In the genomic region with DNA sequence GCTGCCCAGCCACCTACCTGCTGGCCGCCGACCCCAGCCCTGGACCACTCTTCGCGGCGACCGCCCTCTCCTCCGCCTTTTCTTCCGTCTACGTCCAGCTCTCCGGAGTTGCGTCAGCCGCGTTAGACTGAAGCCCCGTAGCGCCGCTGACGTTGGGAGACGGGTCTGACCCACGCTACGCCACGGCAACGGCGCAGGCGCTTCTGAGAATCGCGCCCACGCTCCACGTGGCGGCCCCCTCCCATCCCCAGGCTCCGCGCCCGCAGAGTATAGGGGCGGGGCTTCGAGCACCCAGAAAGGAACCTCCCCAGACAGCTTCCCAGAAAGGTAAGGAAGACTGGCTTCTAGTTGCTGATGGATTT, we compare ENCODE assay signal across 8 mouse cellular contexts. TPM values are rescaled to one million over a fixed set of nuclear protein-coding genes. Genes with fewer than 3 reads are reported as not detected.
A peak's percentile ranks its signal among the peaks of the same experiment; 100 is the strongest.
DNase-seq lines count a peak whose midpoint lies in the region; ATAC-seq and TF ChIP-seq lines count a peak whose summit lies in the region.

A gene (minus strand): TSS at position 171 of the 362 bp plus-strand sequence.

- TF ChIP-seq EP300 in liver, embryonic 14.5 days (IDR thresholded peaks at IDR 0.05; ENCODE audit: low read depth): no peak; the same call in 1 of the 2 replicates
- no peak for TF ChIP-seq EP300 in stomach, postnatal 0 days (optimal IDR thresholded peaks at IDR 0.05)

- H3K9ac ChIP-seq in heart, embryonic 15.5 days: peak within 1 kb of the TSS; percentile 77
- H3K9ac ChIP-seq in liver, embryonic 14.5 days (replicated peaks): peak within 1 kb of the TSS; percentile 55
- H3K9ac ChIP-seq in neural tube, embryonic 11.5 days (ENCODE audit: low read length): peak within 1 kb of the TSS; percentile 83
- peak within 1 kb of the TSS; percentile 73 for H3K9ac ChIP-seq in stomach, postnatal 0 days (ENCODE audit: low read length)

- peaks cover 24% of the 10 kb centered on the region for H3K4me1 ChIP-seq in forebrain, embryonic 10.5 days
- H3K4me1 ChIP-seq in heart, embryonic 15.5 days (replicated peaks): peaks cover 17% of the 10 kb centered on the region
- peaks cover 8 to 17% of the 10 kb centered on the region in 2 experiments for H3K4me1 ChIP-seq in liver, embryonic 14.5 days (replicated peaks; ENCODE audit: control insufficient read depth in 2 of 2, insufficient read depth in 2 of 2, low read length in 1 of 2)
- H3K4me1 ChIP-seq in neural tube, embryonic 11.5 days (ENCODE audit: control insufficient read depth, insufficient read depth, low read length): peaks cover 12% of the 10 kb centered on the region
- no peaks in the 10 kb centered on the region; the same call in 1 of the 2 replicates for H3K4me1 ChIP-seq in stomach, postnatal 0 days (replicated peaks; ENCODE audit: control insufficient read depth, insufficient read depth)

- peak; percentile 93 to 96 for DNase-seq in CD8-positive naive resting alpha-beta T cell, adult 2 months (ENCODE audit: low read depth in 2 of 2, low spot score in 2 of 2)
- DNase-seq in c-Kit-positive CD71-negative TER-119-negative erythroid progenitor cells, embryonic 14.5 days (ENCODE audit: low read depth): peak; percentile 93
- peak; percentile 94 for DNase-seq in forebrain, embryonic 10.5 days (ENCODE audit: extremely low spot score, low spot score)
- DNase-seq in kidney, postnatal 25 days: peak; percentile 88
- DNase-seq in liver, embryonic 14.5 days (ENCODE audit: low read depth in 3 of 3, low spot score in 3 of 3): peak; percentile 74 to 80 (median 76)
- peak; percentile 98 for DNase-seq in neural tube, embryonic 11.5 days (ENCODE audit: low spot score)
- DNase-seq in stomach, postnatal 0 days (ENCODE audit: low spot score): peak; percentile 96

- ATAC-seq in heart, embryonic 15.5 days (replicated peaks; ENCODE audit: insufficient number of reproducible peaks, insufficient read depth, low FRiP score, low read depth): peak; percentile 93
- peak; percentile 86 for ATAC-seq in liver, embryonic 14.5 days (ENCODE audit: insufficient read depth)
- peak; percentile 96 for ATAC-seq in neural tube, embryonic 11.5 days (ENCODE audit: insufficient read depth, low FRiP score, low TSS enrichment)
- peak; percentile 96 for ATAC-seq in stomach, postnatal 0 days (ENCODE audit: low FRiP score, low TSS enrichment)

- H3K36me3 ChIP-seq in forebrain, embryonic 10.5 days (replicated peaks): peaks cover 28% of the 10 kb centered on the region
- no peaks in the 10 kb centered on the region for H3K36me3 ChIP-seq in heart, embryonic 15.5 days
- H3K36me3 ChIP-seq in liver, embryonic 14.5 days (replicated peaks; ENCODE audit: control insufficient read depth, insufficient read depth, low read depth): peaks cover 4% of the 10 kb centered on the region
- H3K36me3 ChIP-seq in neural tube, embryonic 11.5 days (ENCODE audit: control insufficient read depth, insufficient read depth, low read length): no peaks in the 10 kb centered on the region
- H3K36me3 ChIP-seq in stomach, postnatal 0 days (ENCODE audit: control insufficient read depth, insufficient read depth, low read length): no peaks in the 10 kb centered on the region

- peak within 1 kb of the TSS; percentile 77 for H3K4me3 ChIP-seq in forebrain, embryonic 10.5 days
- peak within 1 kb of the TSS; percentile 89 for H3K4me3 ChIP-seq in heart, embryonic 15.5 days
- H3K4me3 ChIP-seq in liver, embryonic 14.5 days (ENCODE audit: insufficient read depth in 1 of 2, low read depth in 2 of 2, low read length in 2 of 2): peak within 1 kb of the TSS; percentile 67 to 84
- peak within 1 kb of the TSS; percentile 79 for H3K4me3 ChIP-seq in neural tube, embryonic 11.5 days (ENCODE audit: low read depth, low read length)
- H3K4me3 ChIP-seq in stomach, postnatal 0 days (ENCODE audit: low read depth, low read length): peak within 1 kb of the TSS; percentile 78

- H3K27me3 ChIP-seq in forebrain, embryonic 10.5 days (ENCODE audit: poor library complexity, severe bottlenecking): no peaks in the 10 kb centered on the region
- H3K27me3 ChIP-seq in heart, embryonic 15.5 days: no peaks in the 10 kb centered on the region
- H3K27me3 ChIP-seq in liver, embryonic 14.5 days (ENCODE audit: control insufficient read depth, insufficient read depth, low read length): no peaks in the 10 kb centered on the region
- H3K27me3 ChIP-seq in neural tube, embryonic 11.5 days (ENCODE audit: control insufficient read depth, insufficient read depth, low read length): no peaks in the 10 kb centered on the region
- H3K27me3 ChIP-seq in stomach, postnatal 0 days (ENCODE audit: control insufficient read depth, insufficient read depth, low read length): no peaks in the 10 kb centered on the region

- no peaks in the 10 kb centered on the region for H3K9me3 ChIP-seq in forebrain, embryonic 10.5 days
- no peaks in the 10 kb centered on the region for H3K9me3 ChIP-seq in heart, embryonic 15.5 days (replicated peaks)
- no peaks in the 10 kb centered on the region for H3K9me3 ChIP-seq in liver, embryonic 14.5 days (ENCODE audit: control insufficient read depth, low read length)
- no peaks in the 10 kb centered on the region for H3K9me3 ChIP-seq in neural tube, embryonic 11.5 days (ENCODE audit: control insufficient read depth, low read length)
- H3K9me3 ChIP-seq in stomach, postnatal 0 days (ENCODE audit: control insufficient read depth, low read length): no peaks in the 10 kb centered on the region

- H3K4me2 ChIP-seq in heart, embryonic 15.5 days: peak within 1 kb of the TSS; percentile 89
- H3K4me2 ChIP-seq in liver, embryonic 14.5 days (ENCODE audit: low read depth): peak within 1 kb of the TSS; percentile 99
- H3K4me2 ChIP-seq in neural tube, embryonic 11.5 days (ENCODE audit: low read depth): peak within 1 kb of the TSS; percentile 83
- H3K4me2 ChIP-seq in stomach, postnatal 0 days (replicated peaks; ENCODE audit: low read depth): peak within 1 kb of the TSS; percentile 81

- TF ChIP-seq CTCF in liver, embryonic 14.5 days (IDR thresholded peaks at IDR 0.05; ENCODE audit: low read depth): no peak
- peak; percentile 33; the same call in 1 of the 2 replicates for TF ChIP-seq CTCF in stomach, postnatal 0 days (IDR thresholded peaks at IDR 0.05; ENCODE audit: low read depth)

- H3K27ac ChIP-seq in forebrain, embryonic 10.5 days: peak within 1 kb of the TSS; percentile 91
- H3K27ac ChIP-seq in heart, embryonic 15.5 days: peak within 1 kb of the TSS; percentile 81
- peak within 1 kb of the TSS; percentile 42 for H3K27ac ChIP-seq in liver, embryonic 14.5 days
- H3K27ac ChIP-seq in neural tube, embryonic 11.5 days (ENCODE audit: low read depth, low read length): 0 out of 2 replicates have a peak within 1 kb of the TSS, but pooled peaks have one; percentile 29
- H3K27ac ChIP-seq in stomach, postnatal 0 days (replicated peaks): peak within 1 kb of the TSS; percentile 61

- under 1% methylated on average over 34 of the region's 34 CpGs for WGBS in forebrain, embryonic 10.5 days
- under 1% methylated on average over 34 of the region's 34 CpGs for WGBS in heart, embryonic 15.5 days
- 1% methylated on average over 34 of the region's 34 CpGs for WGBS in liver, embryonic 14.5 days (ENCODE audit: insufficient replicate concordance)
- under 1% methylated on average over 34 of the region's 34 CpGs for WGBS in neural tube, embryonic 11.5 days
- WGBS in stomach, postnatal 0 days: under 1% methylated on average over 30 of the region's 34 CpGs

RNA-seq across cellular contexts. Expression of the gene that starts here (rescaled TPM):
- 114 and 115 TPM in 2 replicates for polyA plus RNA-seq in forebrain, embryonic 10.5 days (2016; fragmentation: Nextera tagmentation; extraction: Ambion mirVana)
- polyA plus RNA-seq in heart, embryonic 15.5 days (2015; fragmentation: Nextera tagmentation; extraction: Ambion mirVana): 41.3 and 55.2 TPM in 2 replicates
- polyA plus RNA-seq in liver, embryonic 14.5 days (2012; rRNA removed): 20.5 and 26.7 TPM in 2 replicates
- polyA plus RNA-seq in liver, embryonic 14.5 days (2014; fragmentation: Nextera tagmentation; extraction: Ambion mirVana): 25.6 and 30.8 TPM in 2 replicates
- 73.8 and 78.2 TPM in 2 replicates for polyA plus RNA-seq in neural tube, embryonic 11.5 days (2014; fragmentation: Nextera tagmentation; extraction: Ambion mirVana)
- polyA plus RNA-seq in stomach, postnatal 0 days (2015; fragmentation: Nextera tagmentation; extraction: Ambion mirVana): 39.1 and 43.0 TPM in 2 replicates

Comparison
In these comparisons a context has a peak if more than half of its experiments do, and no peak if none do; other contexts are left out.
1. Peak in every context shown above with its lines: DNase-seq, ATAC-seq, H3K4me3 ChIP-seq and H3K27ac ChIP-seq.
2. H3K27ac ChIP-seq: peak in every context shown above with its lines; median percentile 91 in forebrain, embryonic 10.5 days; 81 in heart, embryonic 15.5 days; 61 in stomach, postnatal 0 days; 42 in liver, embryonic 14.5 days; 29 in neural tube, embryonic 11.5 days.